Mouse (Mus musculus) spleen, postnatal 14 days (tissue): ENCODE measurements around the gene Iffo1.

Experiments used
- DNase-seq, 2 experiments: peaks; one replicate each; pipeline ENCODE4 v3.0.0; 2021 to 2022; ENCODE audit warnings: low spot score in 2 of 2

The Iffo1 gene

GRCm38 (mm10) chr6:125142436-125142835 lies 2.6 kb upstream of the Iffo1 start:
- DNase-seq, result no peak

- no peak for DNase-seq
These were observed 1.9 kb upstream of the Iffo1 start for GRCm38 (mm10) chr6:125143128-125143527.

DNA sequence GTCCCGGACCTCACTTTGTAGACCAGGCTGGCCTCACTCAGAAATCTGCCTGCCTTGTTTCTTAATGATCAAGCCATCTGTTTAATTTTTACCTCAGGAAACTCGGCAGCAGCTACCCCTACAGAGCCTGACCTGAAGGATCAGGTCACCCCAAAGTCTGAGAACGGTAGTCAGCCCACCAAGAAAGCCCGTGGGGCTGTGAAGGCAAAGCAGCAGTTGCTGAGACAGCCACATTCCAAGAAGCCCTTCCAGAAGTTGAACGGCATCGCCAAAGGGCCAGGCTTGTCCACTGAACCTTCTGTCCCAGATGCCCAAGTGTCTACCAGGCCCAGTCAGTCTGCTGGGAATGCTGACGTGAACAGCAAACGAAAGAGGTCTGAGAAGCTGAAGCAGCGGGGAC lies 1.1 kb upstream of the Iffo1 start:
- no peak for DNase-seq

DNA sequence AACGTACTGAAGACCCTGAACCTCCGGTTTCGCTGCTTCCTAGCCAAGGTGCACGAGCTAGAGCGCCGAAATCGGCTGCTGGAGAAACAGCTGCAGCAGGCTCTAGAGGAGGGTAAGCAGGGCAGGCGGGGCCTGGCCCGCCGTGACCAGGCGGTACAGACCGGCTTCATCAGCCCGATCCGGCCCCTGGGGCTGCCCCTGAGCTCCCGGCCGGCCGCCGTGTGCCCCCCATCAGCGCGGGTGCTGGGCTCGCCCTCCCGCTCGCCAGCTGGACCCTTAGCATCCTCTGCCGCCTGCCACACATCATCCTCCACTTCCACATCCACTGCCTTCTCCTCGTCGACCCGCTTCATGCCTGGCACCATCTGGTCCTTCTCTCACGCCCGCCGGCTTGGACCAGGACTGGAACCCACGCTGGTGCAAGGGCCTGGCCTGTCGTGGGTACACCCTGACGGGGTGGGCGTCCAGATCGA lies 474 bp downstream of the Iffo1 start:
- no peak for DNase-seq

GRCm38 (mm10) chr6:125146148-125146547 lies 1.1 kb downstream of the Iffo1 start:
- no peak for DNase-seq

DNA sequence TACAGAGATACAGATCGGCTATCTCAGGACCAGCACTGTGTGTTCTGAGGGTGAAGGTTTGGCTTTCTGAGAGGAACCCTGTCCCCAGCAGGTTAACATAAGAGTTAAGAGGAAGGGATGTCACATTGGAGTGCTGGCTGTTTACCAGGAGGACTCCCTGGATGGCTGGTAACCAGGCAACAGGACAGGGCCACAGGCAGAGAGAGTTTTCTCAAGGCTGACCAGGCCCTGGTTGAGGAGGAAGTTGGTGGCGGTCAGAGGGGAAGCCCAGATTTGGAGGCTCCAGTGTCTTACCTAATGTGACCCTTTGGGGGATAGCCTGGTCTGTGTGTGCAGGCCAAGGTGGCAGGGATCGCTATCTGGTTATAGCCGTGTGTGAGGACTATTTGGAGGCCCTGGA lies 1.8 kb downstream of the Iffo1 start:
- DNase-seq, result no peak

DNA sequence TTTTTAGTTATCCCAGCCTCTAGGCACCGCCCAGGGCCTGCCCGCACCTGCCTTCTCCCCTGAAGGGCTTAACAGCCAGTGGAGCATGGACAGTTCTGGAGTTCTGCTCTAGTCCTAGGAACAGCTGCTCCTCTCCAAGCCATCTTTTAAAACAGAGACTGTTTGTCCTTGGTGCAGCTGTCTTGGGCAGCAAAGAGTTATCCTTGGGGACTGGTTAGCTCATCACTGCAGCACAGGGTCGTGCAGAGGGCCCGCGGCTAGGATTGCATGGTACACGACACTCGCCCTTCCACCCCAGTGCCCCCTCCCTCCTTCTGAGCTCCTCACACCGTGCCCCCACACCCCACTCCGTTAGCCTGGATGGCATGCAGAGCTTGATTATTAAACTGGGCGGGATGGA lies 2.3 kb downstream of the Iffo1 start:
- no peak for DNase-seq

DNA sequence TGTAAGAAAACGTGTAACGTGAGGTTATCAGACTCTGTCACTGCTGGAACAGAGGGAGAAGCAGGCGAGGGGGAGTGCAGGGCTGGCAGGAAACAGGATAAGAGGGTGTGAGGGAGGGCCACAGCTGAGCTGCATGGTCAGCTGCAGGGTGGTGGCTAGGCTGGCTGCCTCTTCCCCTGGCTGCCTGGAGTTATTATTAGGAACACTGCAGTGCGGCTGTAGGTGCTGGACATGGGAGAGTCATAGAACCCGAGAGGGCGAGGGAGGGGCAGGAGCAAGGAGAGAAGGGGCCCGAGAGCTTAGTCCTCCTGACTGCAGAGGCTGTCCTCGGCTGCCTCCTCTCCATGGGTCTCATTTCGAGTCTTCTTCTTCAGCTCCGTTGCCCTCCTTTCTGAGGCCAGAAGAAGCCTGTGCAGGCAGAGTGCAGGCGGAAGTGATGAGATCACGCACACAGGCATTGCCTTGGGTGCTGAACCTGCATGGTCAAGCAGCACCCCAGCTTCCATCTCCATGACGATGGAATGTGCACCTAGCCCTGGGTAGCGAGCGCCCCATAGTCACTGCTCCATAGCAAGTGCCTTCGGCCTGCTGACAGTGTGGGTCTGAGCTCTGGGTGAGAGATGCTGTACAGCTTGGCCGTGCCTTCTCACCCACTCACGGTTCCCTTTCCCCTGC lies 3.3 kb downstream of the Iffo1 start:
- DNase-seq, result no peak

GRCm38 (mm10) chr6:125148926-125149568 lies 4.0 kb downstream of the Iffo1 start:
- DNase-seq, result no peak

- no peak for DNase-seq
These were observed 4.5 kb downstream of the Iffo1 start for GRCm38 (mm10) chr6:125149569-125149950.

- no peak for DNase-seq
These were observed 7.4 kb downstream of the Iffo1 start for GRCm38 (mm10) chr6:125152212-125153017.

DNA sequence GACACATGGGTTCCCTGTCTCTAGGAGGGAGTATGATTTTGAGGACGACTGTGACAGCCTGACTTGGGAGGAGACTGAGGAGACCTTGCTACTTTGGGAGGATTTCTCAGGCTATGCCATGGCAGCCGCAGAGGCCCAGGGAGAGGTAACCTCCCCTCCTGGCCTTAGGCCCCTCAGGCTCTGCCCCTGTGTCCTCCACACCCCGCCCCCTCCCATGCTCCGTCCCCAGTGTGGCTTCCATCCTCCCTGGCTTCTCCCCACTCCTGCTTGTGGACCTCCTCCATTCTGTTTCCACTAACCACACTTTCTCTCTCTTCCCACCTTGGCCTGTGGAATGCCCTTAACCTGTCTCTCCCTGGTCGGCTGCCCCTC lies 8.0 kb downstream of the Iffo1 start:
- DNase-seq, result no peak

DNA sequence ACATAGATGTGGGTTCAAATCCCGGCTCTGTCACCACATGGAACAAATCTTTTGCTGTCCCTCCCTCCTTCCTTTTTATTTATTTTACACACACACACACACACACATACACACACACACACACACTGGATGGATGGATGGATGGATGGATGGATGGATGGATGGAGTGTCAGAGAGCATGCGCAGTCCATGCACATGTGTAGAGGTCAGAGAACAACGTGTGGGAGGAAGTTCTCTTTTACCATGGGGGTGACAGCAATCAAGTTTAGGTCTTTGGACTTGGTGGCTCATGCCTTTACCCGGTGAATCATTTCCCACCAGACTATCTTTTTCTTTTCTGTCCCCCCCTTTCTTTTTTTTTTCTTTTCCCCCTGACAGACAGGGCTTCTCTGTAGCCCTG lies 8.6 kb downstream of the Iffo1 start:
- DNase-seq, result no peak

- DNase-seq, result no peak
These were observed 9.5 kb downstream of the Iffo1 start for GRCm38 (mm10) chr6:125154550-125154949.

- DNase-seq, result no peak
These were observed 10.2 kb downstream of the Iffo1 start for GRCm38 (mm10) chr6:125155262-125155661.

DNA sequence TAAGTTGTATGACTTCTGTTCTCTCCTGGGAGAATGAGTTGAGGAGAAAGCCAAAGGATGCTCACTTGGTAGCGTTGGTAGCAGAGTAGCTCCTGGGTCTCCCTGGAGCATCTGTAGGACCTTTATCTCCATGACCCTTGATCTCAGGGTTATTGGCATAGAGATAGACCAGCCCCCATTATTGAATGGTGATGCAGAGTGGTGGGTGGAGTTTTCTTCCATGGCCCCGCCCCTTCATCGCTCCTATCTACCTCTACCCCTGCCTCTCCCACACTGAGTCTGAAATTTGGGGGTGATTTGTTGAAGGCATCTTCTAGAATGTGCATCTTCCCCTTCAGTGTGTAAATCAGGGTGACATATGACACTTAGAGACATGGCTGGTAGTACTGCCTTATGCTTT lies 11.4 kb downstream of the Iffo1 start:
- DNase-seq, result no peak

- DNase-seq, result no peak
These were observed 12.0 kb downstream of the Iffo1 start for GRCm38 (mm10) chr6:125156903-125157614.

DNA sequence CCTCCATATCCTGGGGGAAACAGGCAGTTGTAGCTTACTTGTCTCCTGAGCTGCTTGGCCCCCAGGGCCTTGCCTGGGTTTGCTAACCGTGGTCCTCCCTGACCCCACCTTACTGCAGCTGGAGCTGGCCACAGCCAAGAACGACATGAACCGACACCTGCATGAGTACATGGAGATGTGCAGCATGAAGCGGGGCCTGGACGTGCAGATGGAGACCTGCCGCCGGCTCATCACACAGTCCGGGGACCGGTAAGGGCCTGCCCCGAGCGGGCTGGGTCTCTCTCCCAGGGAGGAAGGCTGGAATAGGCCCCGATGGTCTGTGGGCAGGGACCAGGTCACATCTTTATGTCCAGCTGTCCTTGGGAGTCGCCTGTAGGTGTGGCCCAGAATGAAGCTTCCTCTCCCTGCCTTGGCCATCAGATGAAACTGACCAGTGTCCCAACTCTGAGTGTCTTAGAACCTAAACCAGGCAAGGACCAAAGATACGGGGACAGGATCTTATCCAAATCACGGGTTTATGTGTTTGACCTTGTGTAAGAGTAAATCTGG lies 14.0 kb downstream of the Iffo1 start:
- no peak for DNase-seq

DNA sequence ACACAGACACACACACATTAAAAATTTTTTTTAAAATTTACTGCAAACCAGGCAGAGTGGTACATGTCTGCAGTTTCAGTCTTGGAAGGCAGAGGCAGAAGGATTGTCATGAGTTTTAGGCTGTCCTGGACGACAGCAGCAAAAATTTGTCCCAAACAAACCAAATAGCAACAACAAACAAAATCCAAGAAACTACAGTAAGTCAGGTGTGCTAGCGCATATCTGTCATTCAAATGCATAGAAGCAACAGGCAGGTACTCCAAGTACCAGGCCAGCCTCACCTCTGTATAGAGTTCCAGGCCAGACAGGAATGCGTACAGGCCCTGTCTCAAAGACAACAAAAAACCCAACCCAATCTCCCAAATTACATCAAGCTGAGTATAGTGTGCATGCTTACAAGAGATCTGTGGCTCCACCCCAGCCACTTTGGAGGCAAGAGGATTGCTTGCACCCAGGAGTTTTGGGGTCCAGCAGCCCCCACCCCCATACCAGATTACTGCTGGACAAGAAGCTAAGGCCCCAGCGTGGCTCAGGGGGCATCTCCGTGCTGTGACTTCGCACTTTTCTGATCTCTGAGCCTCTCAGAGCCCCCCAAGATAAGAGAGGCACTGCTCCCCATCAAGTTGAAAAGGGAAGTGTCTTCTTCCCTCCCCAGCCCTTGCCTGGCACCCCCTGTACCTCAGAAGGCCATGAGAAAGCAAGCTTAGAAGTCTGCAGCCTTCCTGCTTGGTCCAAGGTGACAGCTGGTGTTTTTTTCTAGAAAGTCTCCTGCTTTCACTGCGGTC lies 14.9 kb downstream of the Iffo1 start:
- no peak for DNase-seq

DNA sequence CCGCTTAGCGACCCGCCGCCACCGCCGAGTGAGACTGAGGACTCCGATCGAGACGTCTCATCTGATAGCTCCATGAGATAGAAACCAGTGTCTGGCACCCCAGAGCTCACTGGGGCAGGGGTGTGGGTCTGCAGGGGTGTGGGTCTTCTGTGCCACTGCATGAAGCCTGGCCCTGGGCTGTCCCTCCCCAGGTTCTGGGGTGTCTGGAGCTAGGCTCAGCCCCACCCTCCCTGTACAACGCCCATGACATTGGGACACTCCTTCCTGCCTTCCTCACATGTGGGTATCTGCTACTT lies 15.5 kb downstream of the Iffo1 start:
- no peak for DNase-seq
